Mouse (Mus musculus) intestine, embryonic 15.5 days (tissue): ENCODE data around the gene Tubb1. TPM values are rescaled to one million over a fixed set of nuclear protein-coding genes. Genes with fewer than 3 reads are reported as not detected.

Experiments
- ATAC-seq: fragments of 200-750 bp; cut with Nextera tagmentation; 2 replicates; pipeline ENCODE4 v1.8.0; 2017; ENCODE audit warnings: moderate TSS enrichment, moderate library complexity
- H3K27ac ChIP-seq: fragments of 300-500 bp; sonication (generic); 2 replicates; pipeline ENCODE4 v1.5.1; 2015; ENCODE audit warnings: mild to moderate bottlenecking, inconsistent platforms
- H3K27me3 ChIP-seq: fragments of 300-500 bp; sonication (generic); replicated peaks from 2 replicates; pipeline ENCODE4 v1.6.1; 2015; ENCODE audit warnings: inconsistent platforms
- H3K36me3 ChIP-seq: fragments of 300-500 bp; sonication (generic); 2 replicates; pipeline ENCODE4 v1.6.1; 2015; ENCODE audit warnings: inconsistent platforms
- H3K4me1 ChIP-seq: fragments of 300-500 bp; sonication (generic); replicated peaks from 2 replicates; pipeline ENCODE4 v1.6.1; 2015; ENCODE audit warnings: inconsistent platforms
- H3K4me2 ChIP-seq: fragments of 300-500 bp; sonication (generic); replicated peaks from 2 replicates; pipeline ENCODE4 v1.6.1; 2015; ENCODE audit warnings: mild to moderate bottlenecking, inconsistent platforms
- H3K4me3 ChIP-seq: fragments of 300-500 bp; sonication (generic); replicated peaks from 2 replicates; pipeline ENCODE4 v1.5.1; 2015; ENCODE audit warnings: inconsistent platforms
- H3K9ac ChIP-seq: fragments of 300-500 bp; sonication (generic); 2 replicates; pipeline ENCODE4 v1.6.1; 2015; ENCODE audit warnings: inconsistent platforms
- H3K9me3 ChIP-seq: fragments of 300-500 bp; sonication (generic); 2 replicates; pipeline ENCODE4 v1.6.1; 2016; ENCODE audit warnings: inconsistent platforms
- WGBS: fragments of 180-500 bp; shearing (Covaris S2); methylation state at CpG from one replicate; pipeline ENCODE4 v1.1.7; 2015; 5-methylcytosine and 5-hydroxymethylcytosine counted together
- polyA plus RNA-seq: library from polyadenylated mRNA; unstranded; fragments of >200 nt; fragmentation: Nextera tagmentation; extraction: Ambion mirVana; gene quantifications from 2 replicates; pipeline ENCODE4 v1.2.1, GENCODE M21; 2015

The Tubb1 gene
- polyA plus RNA-seq, 1 experiment from 2014 or later = 1.1 TPM

DNA sequence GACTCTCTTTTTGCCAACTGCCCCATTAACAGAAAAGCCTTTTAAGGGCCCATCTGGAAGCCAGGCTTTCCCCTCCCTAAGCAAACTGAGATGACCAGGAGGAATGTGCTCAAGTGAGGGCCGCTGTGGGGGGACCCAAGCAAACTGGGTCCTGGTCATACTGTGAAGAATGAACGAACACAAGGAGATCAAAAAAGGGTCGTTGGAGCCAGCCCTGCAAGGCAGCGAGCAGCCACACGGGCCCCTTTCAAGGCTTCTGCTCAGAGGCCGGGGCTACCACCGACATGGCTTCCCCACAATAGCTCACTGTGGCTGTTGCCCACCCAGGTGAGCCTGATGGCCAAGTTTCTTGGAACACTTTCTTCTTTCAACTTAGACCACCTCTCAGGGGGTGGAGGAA lies 4.0 kb upstream of the Tubb1 start:
- Histone ChIP-seq H3K4me2 (no peak overlapping the region), H3K4me1 (0 out of 2 replicates have a peak, but pooled peaks cover 6% of the 10 kb centered on the region), H3K27me3 (no peaks in the 10 kb centered on the region), H3K27ac (no peak overlapping the region), H3K36me3 (no peaks in the 10 kb centered on the region), H3K4me3 (no peak overlapping the region), H3K9me3 (no peaks in the 10 kb centered on the region), H3K9ac (no peak overlapping the region)
- ATAC-seq = no peak
- 48% methylated on average over 7 of the region's 7 CpGs for WGBS

DNA sequence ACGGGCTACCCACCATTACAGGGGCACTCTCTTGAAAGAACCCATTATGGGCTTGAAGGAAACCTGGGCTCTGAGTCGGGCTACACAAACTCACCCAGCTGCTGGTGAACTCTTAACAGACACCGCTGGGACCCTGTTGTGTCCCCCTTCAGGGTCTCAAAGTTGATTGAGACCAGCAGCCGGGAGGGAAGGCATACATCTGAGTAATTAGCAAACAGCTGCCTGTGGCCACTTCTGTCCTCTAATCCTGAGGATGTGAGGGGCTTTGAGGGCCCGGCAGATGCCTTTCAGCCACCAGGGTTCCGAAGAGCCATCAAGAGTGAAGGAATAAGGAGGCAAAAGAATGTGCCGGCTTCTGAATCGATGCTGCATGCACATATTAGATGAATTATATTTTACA lies 3.6 kb upstream of the Tubb1 start:
- Histone ChIP-seq H3K36me3 (no peaks in the 10 kb centered on the region), H3K4me2 (no peak overlapping the region), H3K9me3 (no peaks in the 10 kb centered on the region), H3K27me3 (no peaks in the 10 kb centered on the region), H3K4me1 (0 out of 2 replicates have a peak, but pooled peaks cover 3% of the 10 kb centered on the region), H3K27ac (no peak overlapping the region), H3K9ac (no peak overlapping the region), H3K4me3 (no peak overlapping the region)
- WGBS = 62% methylated on average over 8 of the region's 8 CpGs
- ATAC-seq = no peak

DNA sequence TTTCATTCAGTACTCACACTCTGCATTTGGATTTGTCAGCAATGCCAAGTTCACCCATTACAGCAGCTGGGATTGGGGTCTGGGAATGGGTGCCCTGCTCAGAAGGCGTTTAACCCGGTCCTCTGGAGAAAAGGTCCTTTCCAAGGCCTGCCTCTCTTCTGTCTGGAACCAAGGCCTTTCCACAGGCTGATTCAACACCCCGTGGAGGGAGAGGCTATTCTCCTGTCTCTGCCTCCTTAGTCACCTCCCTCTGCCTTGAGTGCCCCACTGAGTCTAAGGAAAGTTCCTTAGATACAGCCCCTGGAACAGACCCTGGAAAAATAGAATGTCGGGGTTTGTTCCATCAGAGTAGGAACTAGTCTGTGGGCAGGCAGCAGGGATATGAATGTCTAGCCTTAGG lies 2.1 kb upstream of the Tubb1 start:
- Histone ChIP-seq H3K9me3 (no peaks in the 10 kb centered on the region), H3K4me3 (no peak overlapping the region), H3K36me3 (no peaks in the 10 kb centered on the region), H3K27me3 (no peaks in the 10 kb centered on the region), H3K4me2 (no peak overlapping the region), H3K9ac (no peak overlapping the region), H3K4me1 (no peaks in the 10 kb centered on the region), H3K27ac (no peak overlapping the region)
- WGBS = 84% methylated on average over 4 of the region's 4 CpGs
- ATAC-seq = no peak

DNA sequence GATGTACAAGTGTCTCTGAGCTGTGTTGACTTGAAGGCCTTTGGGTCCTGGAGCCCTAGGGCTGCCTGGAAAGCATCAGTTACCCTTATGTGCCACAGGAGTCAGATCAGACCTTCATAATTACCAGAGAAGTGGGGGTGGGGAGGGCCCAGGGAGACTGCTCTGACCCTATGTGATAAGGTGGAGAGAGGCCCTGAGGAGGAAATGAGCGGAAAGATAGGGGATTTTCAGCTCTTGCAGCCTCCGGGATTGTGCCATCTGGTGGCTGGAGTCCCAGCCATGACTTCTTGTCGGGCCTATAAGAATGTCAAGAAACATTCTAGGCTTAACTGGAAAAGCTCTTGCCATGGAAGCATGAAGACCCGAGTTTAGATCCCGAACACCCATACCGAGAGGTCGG lies 3.2 kb downstream of the Tubb1 start:
- no peaks in the 10 kb centered on the region for H3K9me3 ChIP-seq
- no peak overlapping the region for H3K9ac ChIP-seq
- H3K36me3 ChIP-seq = no peaks in the 10 kb centered on the region
- no peak overlapping the region for H3K4me2 ChIP-seq
- no peaks in the 10 kb centered on the region for H3K27me3 ChIP-seq
- peak; percentile 80 for ATAC-seq
- no peak overlapping the region for H3K4me3 ChIP-seq
- H3K4me1 ChIP-seq = no peaks in the 10 kb centered on the region
- 66% methylated on average over 7 of the region's 7 CpGs for WGBS
- H3K27ac ChIP-seq = no peak overlapping the region

DNA sequence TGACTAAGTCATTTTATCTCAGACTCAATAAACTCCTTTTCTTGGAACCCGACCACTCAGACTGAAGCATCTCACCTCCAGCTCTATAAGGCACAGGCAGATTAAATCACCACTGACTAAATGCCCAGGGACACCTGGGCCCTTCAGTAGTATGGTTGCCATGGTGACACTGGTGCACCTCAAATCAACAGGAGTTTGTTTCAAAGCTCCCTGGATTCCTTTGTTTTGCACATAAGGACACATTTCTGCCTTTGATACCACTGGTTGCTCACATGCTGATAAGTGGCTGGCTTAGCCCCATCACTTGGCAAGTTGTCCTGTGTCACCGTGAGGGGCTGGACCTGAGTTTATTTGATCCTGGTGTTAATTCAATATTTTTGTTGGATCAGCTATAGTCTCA lies 8.9 kb downstream of the Tubb1 start:
- Histone ChIP-seq H3K4me2 (no peak overlapping the region), H3K9ac (no peak overlapping the region), H3K27me3 (no peaks in the 10 kb centered on the region), H3K9me3 (no peaks in the 10 kb centered on the region), H3K27ac (no peak overlapping the region), H3K4me3 (no peak overlapping the region), H3K4me1 (0 out of 2 replicates have a peak, but pooled peaks cover 5% of the 10 kb centered on the region), H3K36me3 (peaks cover 10% of the 10 kb centered on the region)
- ATAC-seq = no peak
- WGBS = 59% methylated on average over 2 of the region's 2 CpGs

DNA sequence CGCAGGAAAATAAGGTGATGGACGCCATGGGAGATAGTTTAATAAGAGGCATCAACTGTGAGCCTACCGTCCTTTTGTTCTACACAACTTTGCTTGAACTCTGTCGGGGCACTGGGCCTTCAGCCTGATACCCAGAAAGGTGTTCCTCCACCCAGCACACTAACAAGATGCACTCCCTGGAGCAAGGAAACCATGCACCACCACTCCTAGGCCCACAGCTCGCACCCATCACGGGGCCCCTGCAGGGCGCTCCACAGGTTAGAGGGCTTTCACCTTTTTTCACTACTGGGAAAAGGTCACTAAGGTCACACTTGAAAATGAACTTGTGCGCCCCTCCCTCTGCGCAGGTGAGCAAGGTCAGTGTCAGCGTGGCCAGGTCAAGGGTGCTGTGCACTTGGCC lies 12.9 kb downstream of the Tubb1 start:
- H3K9me3 ChIP-seq = no peaks in the 10 kb centered on the region
- H3K27me3 ChIP-seq = no peaks in the 10 kb centered on the region
- 34% methylated on average over 10 of the region's 10 CpGs for WGBS
- H3K4me2 ChIP-seq = peak overlapping the region; percentile 89
- H3K4me1 ChIP-seq = 0 out of 2 replicates have a peak, but pooled peaks cover 5% of the 10 kb centered on the region
- H3K4me3 ChIP-seq = peak overlapping the region; percentile 76
- no peak overlapping the region for H3K27ac ChIP-seq
- peaks cover 16% of the 10 kb centered on the region for H3K36me3 ChIP-seq
- ATAC-seq = peak; percentile 31
- peak overlapping the region; percentile 84 for H3K9ac ChIP-seq

DNA sequence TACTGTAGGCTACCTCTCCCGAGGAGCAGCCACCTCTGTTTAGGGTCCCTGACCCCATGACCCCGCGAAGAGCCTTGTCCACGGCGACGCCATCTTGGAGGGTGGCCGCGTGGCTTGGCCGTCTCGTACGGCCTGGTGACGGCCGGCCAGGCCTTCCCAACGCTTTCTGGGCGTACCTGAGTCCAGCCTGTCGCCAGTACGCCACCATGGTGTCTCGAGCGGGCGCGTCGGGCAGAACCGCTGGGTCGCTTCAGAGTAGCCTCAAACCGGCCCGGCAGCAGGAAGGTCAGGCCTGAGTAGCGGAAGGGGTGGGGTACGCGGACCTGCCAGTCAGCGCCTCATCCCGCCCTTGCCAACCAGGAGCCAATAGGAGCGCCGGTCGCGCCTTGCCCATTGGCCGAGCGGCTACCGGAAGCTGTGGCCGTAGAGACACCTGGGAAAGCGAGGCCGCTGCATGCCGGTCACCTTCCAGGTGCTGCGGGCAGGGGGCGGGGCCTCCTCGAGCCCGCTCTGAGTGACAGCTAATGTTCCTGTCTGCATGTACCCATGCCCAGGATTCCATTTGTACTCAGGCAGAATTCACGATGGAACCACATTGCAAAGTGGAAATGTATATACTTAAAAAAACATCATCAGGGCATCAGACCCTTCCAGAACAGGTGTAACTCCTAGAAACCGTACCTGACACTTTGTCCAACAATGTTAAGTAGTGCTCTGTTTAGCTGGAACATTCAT lies 13.5 kb downstream of the Tubb1 start, which contains the start of gene Atp5e:
Atp5e (minus strand) TSS at position 317 of the 735 bp plus-strand sequence.
- Histone ChIP-seq H3K4me2 (peak within 1 kb of the TSS; percentile 89), H3K9me3 (no peaks in the 10 kb centered on the region), H3K27ac (peak within 1 kb of the TSS; percentile 73), H3K9ac (peak within 1 kb of the TSS; percentile 84), H3K4me1 (0 out of 2 replicates have a peak, but pooled peaks cover 5% of the 10 kb centered on the region), H3K27me3 (no peaks in the 10 kb centered on the region), H3K4me3 (peak within 1 kb of the TSS; percentile 76), H3K36me3 (peaks cover 21% of the 10 kb centered on the region)
- 2% methylated on average over 48 of the region's 48 CpGs for WGBS
- peak; percentile 100 for ATAC-seq

DNA sequence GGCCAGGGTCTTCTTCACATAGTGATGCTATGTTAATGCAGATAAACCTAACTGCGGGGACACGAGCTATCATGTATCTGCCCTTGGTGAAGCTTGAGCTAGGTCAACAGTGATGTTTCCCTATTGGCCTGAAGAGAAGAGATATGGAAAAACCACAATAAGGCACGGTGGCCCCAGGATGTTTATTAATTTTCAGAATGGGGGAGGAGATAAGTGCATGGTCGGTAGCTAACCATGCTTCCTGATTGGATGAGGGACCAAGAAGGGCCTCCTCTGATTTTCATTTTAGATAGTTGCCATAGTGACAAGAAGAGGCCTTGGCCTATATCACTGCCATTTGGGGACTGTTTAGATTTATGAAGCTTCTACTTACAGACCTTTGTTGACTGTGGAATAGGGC lies 19.8 kb downstream of the Tubb1 start:
- no peak for ATAC-seq
- H3K4me3 ChIP-seq = no peak overlapping the region
- no peaks in the 10 kb centered on the region for H3K9me3 ChIP-seq
- no peak overlapping the region for H3K27ac ChIP-seq
- H3K27me3 ChIP-seq = no peaks in the 10 kb centered on the region
- 68% methylated on average over 4 of the region's 4 CpGs for WGBS
- no peak overlapping the region for H3K4me2 ChIP-seq
- H3K9ac ChIP-seq = no peak overlapping the region
- H3K4me1 ChIP-seq = 0 out of 2 replicates have a peak, but pooled peaks cover 25% of the 10 kb centered on the region
- peaks cover 12% of the 10 kb centered on the region; the same call in 1 of the 2 replicates for H3K36me3 ChIP-seq

DNA sequence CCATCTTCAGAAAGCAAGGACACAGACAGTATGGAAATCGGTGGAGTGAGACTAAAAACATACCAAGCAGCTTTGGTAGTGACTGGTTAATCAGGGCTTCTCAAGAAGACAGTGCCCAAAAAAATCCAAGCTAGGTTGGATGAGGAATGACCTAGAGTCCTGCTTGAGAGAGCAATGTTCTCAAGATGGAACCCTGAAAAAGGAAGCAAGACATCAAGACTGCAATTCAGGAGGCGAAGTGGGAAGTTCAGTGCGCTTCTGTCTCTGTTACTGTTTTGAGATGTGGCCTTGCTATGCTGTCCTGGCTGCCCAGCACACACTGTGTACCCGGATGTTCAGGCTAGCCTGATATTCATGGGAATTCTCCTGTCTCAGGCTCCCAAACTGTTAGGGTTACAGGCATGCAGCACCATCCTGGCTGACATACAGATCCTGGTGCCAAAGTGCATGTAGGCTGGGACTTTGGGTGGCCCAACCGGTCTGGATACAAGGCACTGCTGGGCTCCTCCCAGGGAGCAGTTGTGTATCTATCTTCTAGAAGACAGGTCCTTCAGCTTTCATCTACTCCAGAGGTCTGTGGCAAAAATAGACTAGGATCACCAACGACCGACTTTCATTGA lies 20.4 kb downstream of the Tubb1 start:
- Histone ChIP-seq H3K27ac (no peak overlapping the region), H3K4me2 (peak overlapping the region; percentile 83)

DNA sequence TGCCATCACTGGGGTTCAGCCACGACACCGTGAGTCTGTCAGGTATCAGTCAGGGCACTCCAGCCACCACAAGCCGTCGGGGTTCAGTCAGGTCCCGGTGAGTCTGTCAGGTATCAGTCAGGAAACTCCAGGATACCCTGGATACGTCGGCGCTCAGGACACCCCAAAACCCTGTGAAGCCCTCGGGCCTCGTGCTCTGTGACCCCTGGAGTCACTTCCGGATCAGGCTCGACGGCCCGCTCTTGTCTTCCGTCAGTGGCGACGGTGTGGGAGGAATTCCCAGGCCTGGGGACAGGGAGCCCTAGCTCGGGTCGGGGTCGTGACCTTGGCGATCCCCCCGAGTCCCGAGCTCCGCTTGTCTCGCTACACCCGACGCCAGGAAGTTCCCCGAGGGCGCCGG lies 21.9 kb downstream of the Tubb1 start:
- WGBS = 7% methylated on average over 30 of the region's 30 CpGs
- ATAC-seq = peak; percentile 39
- Histone ChIP-seq H3K4me2 (peak overlapping the region; percentile 83), H3K4me3 (peak overlapping the region; percentile 83), H3K36me3 (peaks cover 7% of the 10 kb centered on the region; the same call in 1 of the 2 replicates), H3K4me1 (0 out of 2 replicates have a peak, but pooled peaks cover 28% of the 10 kb centered on the region), H3K27ac (peak overlapping the region; percentile 73), H3K27me3 (no peaks in the 10 kb centered on the region), H3K9me3 (no peaks in the 10 kb centered on the region), H3K9ac (peak overlapping the region; percentile 71)

More for the DNA sequence above, 20.4 kb downstream of the Tubb1 start:
- Histone ChIP-seq H3K36me3 (peaks cover 12% of the 10 kb centered on the region; the same call in 1 of the 2 replicates), H3K27me3 (no peaks in the 10 kb centered on the region), H3K4me3 (no peak overlapping the region), H3K9me3 (no peaks in the 10 kb centered on the region), H3K9ac (no peak overlapping the region), H3K4me1 (0 out of 2 replicates have a peak, but pooled peaks cover 25% of the 10 kb centered on the region)
- 90% methylated on average over 7 of the region's 7 CpGs for WGBS
- no peak for ATAC-seq

DNA sequence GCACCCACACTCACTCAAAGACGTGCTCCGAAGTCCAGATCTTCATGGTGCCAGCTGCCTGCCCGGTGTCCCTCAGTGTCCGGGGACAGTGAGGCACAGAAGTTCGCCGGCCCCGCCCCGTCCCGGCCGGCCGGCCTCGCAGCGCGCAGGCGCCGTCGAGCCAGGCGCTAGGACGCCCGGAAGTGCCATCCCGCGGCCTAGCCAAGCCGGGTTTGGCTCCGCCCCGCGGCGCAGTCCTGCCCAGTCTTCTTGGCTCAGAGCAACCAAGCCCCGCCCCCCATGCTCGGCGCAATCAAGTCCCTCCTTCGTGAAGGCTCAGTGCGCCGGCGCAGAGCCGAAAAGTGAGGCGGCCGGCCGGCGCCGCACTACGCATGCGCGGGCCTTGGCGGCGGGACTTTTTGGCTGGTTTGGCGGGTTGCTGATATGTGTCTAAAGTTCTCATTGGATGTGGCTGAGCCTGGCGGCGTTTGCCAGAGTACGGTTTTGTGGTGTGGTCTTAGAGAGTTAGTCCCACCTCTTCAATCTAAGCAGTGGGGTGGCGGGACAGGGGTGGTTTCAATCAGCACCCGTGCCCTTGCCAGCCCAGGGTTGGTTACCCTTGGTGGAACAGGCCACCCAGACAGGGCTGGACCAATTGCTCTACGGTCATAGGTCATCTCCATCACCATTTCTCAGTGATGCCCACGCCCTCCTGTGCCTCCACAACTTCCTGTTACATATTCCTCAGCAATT lies 22.5 kb downstream of the Tubb1 start, which contains the start of gene Prelid3b:
Prelid3b (minus strand) TSS at position 264 of the 732 bp plus-strand sequence.
- under 1% methylated on average over 53 of the region's 53 CpGs for WGBS
- no peaks in the 10 kb centered on the region for H3K9me3 ChIP-seq
- no peaks in the 10 kb centered on the region for H3K27me3 ChIP-seq
- H3K4me3 ChIP-seq = peak within 1 kb of the TSS; percentile 83
- 0 out of 2 replicates have a peak, but pooled peaks cover 28% of the 10 kb centered on the region for H3K4me1 ChIP-seq
- peak within 1 kb of the TSS; percentile 71 for H3K9ac ChIP-seq
- peak within 1 kb of the TSS; percentile 83 for H3K4me2 ChIP-seq
- peak within 1 kb of the TSS; percentile 76 for H3K27ac ChIP-seq
- H3K36me3 ChIP-seq = peaks cover 7% of the 10 kb centered on the region; the same call in 1 of the 2 replicates
- peak; percentile 96 for ATAC-seq

DNA sequence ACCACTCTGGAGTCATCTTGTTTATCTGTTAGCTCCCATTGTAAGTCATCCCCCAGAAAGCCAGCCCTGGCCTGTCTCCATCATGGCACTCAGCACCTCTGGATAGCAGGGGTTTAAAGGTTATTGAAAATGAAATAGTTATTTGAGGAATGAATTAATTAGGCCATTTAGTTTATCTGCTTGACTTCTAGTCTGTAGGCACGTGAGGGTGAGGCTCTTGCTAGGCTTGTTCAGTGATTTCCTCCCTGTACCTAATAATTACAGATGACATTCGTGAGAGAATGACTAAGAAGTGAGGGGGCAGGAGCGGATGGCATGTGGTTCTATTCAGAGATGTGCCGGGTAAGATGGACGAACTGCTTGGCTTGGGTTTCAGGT lies 23.0 kb downstream of the Tubb1 start:
- Histone ChIP-seq H3K36me3 (peaks cover 6% of the 10 kb centered on the region; the same call in 1 of the 2 replicates), H3K4me2 (peak overlapping the region; percentile 83), H3K27me3 (no peaks in the 10 kb centered on the region), H3K4me3 (peak overlapping the region; percentile 83), H3K9ac (peak overlapping the region; percentile 47; the same call in 1 of the 2 replicates), H3K9me3 (no peaks in the 10 kb centered on the region), H3K4me1 (0 out of 2 replicates have a peak, but pooled peaks cover 28% of the 10 kb centered on the region), H3K27ac (peak overlapping the region; percentile 76)
- ATAC-seq = no peak
- WGBS = 74% methylated on average over 5 of the region's 5 CpGs
